Mouse (Mus musculus) neutrophil, adult 59 days (primary cell): ENCODE results near the gene Krt19. TPM values are rescaled to one million over a fixed set of nuclear protein-coding genes. Genes with fewer than 3 reads are reported as not detected.

Experiments used
- total RNA-seq, 2 experiments: library from RNA; stranded (reverse); gene quantifications; 1 replicate in 1 of 2; 2 replicates in 1 of 2; pipeline ENCODE4 v1.2.4; 2023

Gene Krt19
- total RNA-seq: not detected

GRCm38 (mm10) chr11:100148615-100149330 lies at the start of gene Krt19:
Gene Krt19, minus strand, starts transcription at chr11:100148665.

GRCm38 (mm10) chr11:100192992-100193391 lies 44.5 kb upstream of the Krt19 start, which contains the start of gene Krt9:
Gene Krt9, minus strand, starts transcription at chr11:100193246.

DNA sequence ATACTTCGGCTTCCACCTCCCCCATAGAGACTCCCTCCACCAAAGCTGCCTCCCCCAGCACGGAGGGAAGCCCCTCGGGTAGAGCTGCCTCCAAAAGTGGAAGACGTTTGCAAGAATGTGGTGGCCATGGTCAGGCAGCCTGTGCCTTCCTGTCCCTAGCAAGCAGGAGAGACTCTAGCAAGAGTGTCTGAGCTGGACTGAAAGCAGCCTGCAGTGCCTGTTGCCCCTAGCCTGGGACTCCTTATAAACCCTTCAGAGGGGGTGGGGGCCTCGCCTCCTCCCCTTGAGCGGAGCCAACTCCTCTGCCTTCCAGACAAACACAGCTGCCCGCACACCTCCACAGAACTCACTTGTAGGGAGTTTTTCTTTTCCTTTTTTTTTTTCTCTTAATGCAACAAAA lies 12.7 kb downstream of the Krt19 start, which contains the start of gene Krt15:
TSS of gene Krt15 (minus strand) at position 198 of the 400 bp plus-strand sequence.

DNA sequence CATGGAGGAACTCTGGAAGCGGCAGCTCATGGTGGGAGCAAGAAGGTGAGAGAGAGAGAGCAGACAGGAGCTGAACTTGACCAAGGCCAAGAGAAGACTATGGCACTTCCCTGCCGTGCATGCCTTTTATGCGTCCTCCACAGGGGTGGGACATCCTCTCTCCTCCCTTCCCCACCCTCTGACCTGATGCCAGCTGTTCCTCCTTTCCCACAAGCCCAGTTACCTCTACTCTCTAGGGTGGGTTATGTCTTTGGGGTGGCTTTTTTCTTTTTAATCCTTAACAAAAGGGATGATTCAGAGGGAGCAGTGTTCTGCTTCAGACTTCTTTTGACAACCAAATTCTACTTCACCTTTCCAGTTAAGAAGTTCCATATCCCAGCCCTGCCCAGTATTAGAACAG lies 27.0 kb downstream of the Krt19 start, which contains the start of gene Krt13:
TSS of gene Krt13 (minus strand) at position 101 of the 400 bp plus-strand sequence.

DNA sequence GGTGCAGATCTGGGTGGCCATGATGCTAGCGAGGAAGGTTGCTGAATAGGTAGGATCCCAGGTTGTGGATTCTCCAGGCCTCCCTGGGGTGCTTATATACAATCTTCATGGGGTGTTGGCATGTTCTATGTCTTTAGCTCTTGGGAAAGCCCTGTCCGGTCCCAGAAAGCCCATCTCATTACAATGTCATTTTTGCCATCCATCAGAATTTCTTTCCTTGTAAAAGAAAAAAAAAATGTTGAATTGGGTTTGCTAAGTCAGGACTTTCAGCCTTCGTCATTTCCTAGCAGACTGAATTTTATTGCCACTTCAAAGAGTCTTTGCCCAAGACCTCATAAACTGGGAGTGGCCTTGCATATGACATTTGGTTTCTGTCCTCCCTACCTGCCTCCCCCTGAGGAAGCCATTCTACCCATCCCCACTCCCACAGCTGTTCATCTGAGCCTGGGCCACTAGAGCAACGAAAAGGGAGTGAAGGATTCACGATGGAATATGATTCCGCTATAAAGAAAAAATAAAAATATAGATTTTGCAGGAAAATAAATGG lies 42.8 kb downstream of the Krt19 start, which contains the start of gene Krt36:
TSS of gene Krt36 (minus strand) at position 51 of the 547 bp plus-strand sequence.

DNA sequence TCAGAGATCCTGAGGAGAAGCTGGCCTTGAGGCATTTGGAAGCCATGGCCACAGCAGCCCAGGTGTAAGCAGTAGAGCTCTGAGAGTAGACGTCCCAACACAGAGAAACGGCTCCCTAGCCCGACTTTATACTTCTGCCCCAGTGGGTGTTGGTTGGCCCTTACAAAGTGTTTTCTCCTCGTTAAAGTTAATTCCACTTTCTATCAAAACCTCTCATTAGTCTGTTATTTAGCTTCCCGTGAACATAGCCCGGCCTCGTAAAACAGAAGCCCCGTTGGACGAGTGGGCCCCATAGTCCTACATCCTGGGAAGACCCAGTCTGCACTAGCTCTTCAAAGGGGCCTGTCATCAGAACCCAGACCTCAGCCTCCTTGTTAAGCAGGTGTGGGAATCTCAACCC lies 52.3 kb downstream of the Krt19 start, which contains the start of gene Krt35:
TSS of gene Krt35 (minus strand) at position 101 of the 400 bp plus-strand sequence.

Other genes starting within 250 kb of the Krt19 start
- gene Krtap31-1, start 240.7 kb downstream of the Krt19 start, total RNA-seq: not detected
- not detected for gene Gm11565, start 233.9 kb downstream of the Krt19 start, total RNA-seq
- gene Krtap31-2, start 212.4 kb downstream of the Krt19 start, total RNA-seq: not detected
- not detected for gene Krtap9-5, start 200.2 kb downstream of the Krt19 start, total RNA-seq
- not detected for gene Krtap29-1, start 169.6 kb downstream of the Krt19 start, total RNA-seq
- not detected for gene Krtap16-1, start 162.1 kb downstream of the Krt19 start, total RNA-seq
- gene Krtap17-1, start 154.7 kb downstream of the Krt19 start, total RNA-seq: not detected
- not detected for gene Krt33a, start 132.5 kb downstream of the Krt19 start, total RNA-seq
- not detected for gene Krt33b, start 118.8 kb downstream of the Krt19 start, total RNA-seq
- gene Krt34, start 107.1 kb downstream of the Krt19 start, total RNA-seq: not detected
- gene Krt31, start 98.1 kb downstream of the Krt19 start, total RNA-seq: not detected
- gene Krt32, start 60.4 kb downstream of the Krt19 start, total RNA-seq: not detected
- gene Krt35, start 52.4 kb downstream of the Krt19 start, total RNA-seq: not detected
- gene Krt36, start 43.0 kb downstream of the Krt19 start, total RNA-seq: not detected
- not detected for gene Krt13, start 27.1 kb downstream of the Krt19 start, total RNA-seq
- not detected for gene Krt15, start 12.7 kb downstream of the Krt19 start, total RNA-seq
- not detected for gene Krt9, start 44.6 kb upstream of the Krt19 start, total RNA-seq
- gene Krt14, start 58.9 kb upstream of the Krt19 start, total RNA-seq: not detected
- gene Krt16, start 100.2 kb upstream of the Krt19 start, total RNA-seq: not detected
- not detected for gene Krt17, start 112.4 kb upstream of the Krt19 start, total RNA-seq
- gene Krt42, start 121.2 kb upstream of the Krt19 start, total RNA-seq: not detected
- gene Eif1, start 171.2 kb upstream of the Krt19 start, total RNA-seq: 1,000 to 10,000 TPM; 1,497 to 1,503 TPM
- gene Gast, start 185.7 kb upstream of the Krt19 start, total RNA-seq: 1 to 10 TPM in 1 of 2 experiments, not detected in 1; 1.2 TPM
- under 1 TPM in 1 of 2 experiments, not detected in 1; 0.29 TPM for gene Hap1, start 207.5 kb upstream of the Krt19 start, total RNA-seq
- 10 to 100 TPM; 19.6 to 27.9 TPM for gene Jup, start 249.1 kb upstream of the Krt19 start, total RNA-seq